Mouse (Mus musculus) heart, adult 11 months (tissue): ENCODE results near the gene Ear1.
"Not testable (repeated sequence)": the region's sequence is repeated elsewhere in the genome, so short reads cannot be mapped to it uniquely, and the experiment has no call there.

Experiments
- DNase-seq: peaks from one replicate; pipeline ENCODE4 v3.0.0; 2022

The Ear1 gene

DNA sequence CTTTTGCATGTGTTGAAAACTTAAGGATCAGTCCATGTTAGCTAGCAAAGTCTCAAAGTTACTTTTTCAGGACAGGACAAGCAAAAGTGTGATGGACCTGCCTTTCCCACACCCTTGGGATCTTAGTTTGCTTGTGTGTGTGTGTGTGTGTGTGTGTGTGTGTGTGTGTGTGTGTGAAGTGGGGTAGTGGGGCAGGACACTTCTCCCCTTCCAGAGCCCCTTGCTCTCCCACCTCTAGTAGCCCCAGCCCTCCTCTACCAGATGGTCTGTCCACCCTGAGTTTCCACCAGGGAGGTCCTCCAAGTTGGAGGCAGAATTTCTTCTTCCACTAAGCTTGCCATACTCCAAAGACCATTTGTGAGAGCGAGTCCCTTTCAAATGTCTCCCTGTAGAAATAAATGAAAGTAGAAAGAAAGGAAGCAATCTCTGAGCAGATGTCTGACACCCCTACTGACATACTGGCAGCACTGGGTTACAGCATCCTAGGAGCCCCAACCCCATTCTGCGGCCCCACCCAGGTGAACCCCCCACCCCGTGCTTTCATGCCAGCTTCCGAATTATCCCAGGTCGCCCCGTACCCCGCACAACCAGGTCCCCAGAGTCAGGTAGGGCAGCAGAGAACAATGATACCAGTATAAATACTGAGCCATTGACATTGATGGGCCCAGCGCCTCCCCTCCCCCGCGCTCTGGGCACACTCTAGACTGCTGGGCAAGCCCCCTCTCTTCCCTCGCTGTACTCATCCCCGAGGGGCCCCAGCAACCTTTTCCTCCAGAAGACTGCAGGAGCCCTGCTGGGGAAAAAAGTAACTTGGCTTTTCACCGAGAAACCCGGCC lies 79.0 kb downstream of the Ear1 start:
- DNase-seq, result no peak

DNA sequence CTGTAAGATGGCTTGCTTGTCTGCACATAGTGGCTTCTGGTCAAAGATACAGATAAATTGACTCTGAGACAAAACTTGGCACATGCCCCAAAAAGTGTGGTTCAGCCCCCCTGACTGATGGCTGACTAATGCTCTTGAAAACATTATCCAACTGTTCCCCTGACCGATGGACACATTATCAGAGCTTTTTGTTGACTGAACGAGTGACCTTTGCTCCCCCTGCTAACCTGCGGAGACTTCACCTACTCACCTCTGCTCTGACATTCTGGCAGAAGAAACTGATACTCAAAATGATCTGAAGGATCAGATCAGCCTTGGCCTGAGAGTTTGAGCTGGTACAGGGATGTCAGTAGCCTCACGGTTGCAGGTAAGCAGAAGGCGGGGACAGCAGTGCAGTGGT lies 81.5 kb downstream of the Ear1 start:
- not testable (repeated sequence) for DNase-seq

DNA sequence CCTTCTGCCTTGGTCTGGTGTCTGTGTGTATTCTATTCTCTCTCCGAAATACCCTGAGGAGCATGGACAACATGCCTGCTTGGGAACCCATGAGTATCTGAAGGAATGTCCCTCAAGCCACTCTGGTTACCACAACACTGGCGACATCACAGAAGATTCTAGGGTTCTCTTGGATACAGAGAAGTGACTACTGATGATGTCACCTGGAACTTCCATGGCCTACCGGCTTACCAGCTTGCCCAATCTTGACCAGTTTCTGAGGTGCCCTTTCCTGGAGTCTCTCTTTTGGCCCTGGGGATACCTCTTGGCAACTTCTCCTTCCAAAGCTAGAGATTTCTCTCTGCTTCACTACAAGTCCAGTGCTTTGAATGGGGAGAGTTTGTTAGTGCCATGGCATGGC lies 90.7 kb downstream of the Ear1 start, which contains the start of gene Gm8180:
Gene Gm8180, minus strand, starts transcription at position 101 of the 400 bp plus-strand sequence.
- not testable (repeated sequence) for DNase-seq
